Mouse (Mus musculus) testis, adult 2 months (tissue): ENCODE data around the gene Patj. TPM values are rescaled to one million over a fixed set of nuclear protein-coding genes. Genes with fewer than 3 reads are reported as not detected.

Experiments used
- H3K27ac ChIP-seq: fragments of 200-500 bp; 2 replicates; pipeline ENCODE4 v1.5.1; 2012; ENCODE audit warnings: low read depth, low read length; ENCODE audit not compliant: control insufficient read depth, insufficient read depth
- H3K27me3 ChIP-seq: fragments of 200-500 bp; 2 replicates; pipeline ENCODE4 v1.6.1; 2012; ENCODE audit warnings: mild to moderate bottlenecking, low read length, moderate library complexity; ENCODE audit not compliant: control insufficient read depth, insufficient read depth
- H3K36me3 ChIP-seq: fragments of 200-500 bp; 2 replicates; pipeline ENCODE4 v1.6.1; 2012; ENCODE audit warnings: mild to moderate bottlenecking, low read length; ENCODE audit not compliant: control insufficient read depth, insufficient read depth
- H3K4me1 ChIP-seq: fragments of 200-500 bp; 2 replicates; pipeline ENCODE4 v1.6.1; 2012; ENCODE audit warnings: low read length; ENCODE audit not compliant: control insufficient read depth, insufficient read depth
- H3K4me3 ChIP-seq: fragments of 200-500 bp; 2 replicates; pipeline ENCODE4 v1.5.1; 2012; ENCODE audit warnings: low read depth, mild to moderate bottlenecking, low read length, moderate library complexity, mixed read lengths; ENCODE audit not compliant: control insufficient read depth
- CTCF ChIP-seq: fragments of 200-500 bp; IDR thresholded peaks from 2 replicates; pipeline ENCODE4 v1.5.1; 2012; ENCODE audit warnings: low read depth, mild to moderate bottlenecking, inconsistent platforms, low read length, moderate library complexity; ENCODE audit not compliant: control insufficient read depth, insufficient read depth, insufficient replicate concordance
- POLR2A ChIP-seq: fragments of 200-500 bp; IDR thresholded peaks from 2 replicates; pipeline ENCODE4 v1.6.1; 2012; ENCODE audit warnings: low read depth, mild to moderate bottlenecking, inconsistent platforms, low read length, moderate library complexity; ENCODE audit not compliant: control insufficient read depth
- polyA plus RNA-seq: library from polyadenylated mRNA; depleted of rRNA; stranded (reverse); fragments of >200 nt; gene quantifications from 2 replicates; pipeline ENCODE4 v1.2.3, GENCODE M21; 2012

Gene Patj
- polyA plus RNA-seq, 1 experiment, result 5.9 TPM

- Histone ChIP-seq H3K36me3 (no peaks in the 10 kb centered on the region), H3K27me3 (no peaks in the 10 kb centered on the region), H3K4me3 (no peak overlapping the region), H3K4me1 (no peaks in the 10 kb centered on the region), H3K27ac (no peak overlapping the region)
- TF ChIP-seq POLR2A (no peak), CTCF (no peak)
These were observed 105.3 kb downstream of the Patj start for GRCm38 (mm10) chr4:98500875-98501274.

- TF ChIP-seq POLR2A, result no peak
- H3K4me3 ChIP-seq, result no peak overlapping the region
These were observed 109.2 kb downstream of the Patj start for GRCm38 (mm10) chr4:98504743-98505142.

GRCm38 (mm10) chr4:98508471-98509271, 113.1 kb downstream of the Patj start:
- Histone ChIP-seq H3K4me1 (no peaks in the 10 kb centered on the region), H3K36me3 (no peaks in the 10 kb centered on the region), H3K4me3 (no peak overlapping the region), H3K27me3 (no peaks in the 10 kb centered on the region), H3K27ac (no peak overlapping the region)
- TF ChIP-seq CTCF (no peak), POLR2A (no peak)

More at GRCm38 (mm10) chr4:98504743-98505142, 109.2 kb downstream of the Patj start:
- Histone ChIP-seq H3K27me3 (no peaks in the 10 kb centered on the region), H3K36me3 (no peaks in the 10 kb centered on the region), H3K27ac (no peak overlapping the region), H3K4me1 (no peaks in the 10 kb centered on the region)

DNA sequence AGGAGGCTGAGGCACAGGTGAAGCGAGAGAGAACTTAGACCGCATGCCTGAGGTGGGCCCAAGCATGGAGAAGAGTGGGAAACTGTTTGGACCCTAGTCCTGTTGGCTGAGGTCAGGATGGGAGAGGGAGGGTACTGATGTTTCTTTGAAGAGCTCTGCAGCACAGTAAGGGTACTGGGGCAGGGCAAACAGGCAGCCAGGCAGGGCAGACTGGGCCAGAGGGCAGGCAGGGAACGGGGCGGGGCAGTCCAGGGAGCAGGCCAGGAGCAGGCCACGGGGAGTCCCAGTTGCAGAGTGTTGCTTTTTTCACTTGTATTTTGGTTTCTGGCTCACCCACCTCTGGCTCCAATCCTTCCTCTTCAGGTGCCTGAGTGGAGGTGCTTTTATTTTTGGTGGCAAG, 114.4 kb downstream of the Patj start:
- no peak for TF ChIP-seq CTCF
- no peak for TF ChIP-seq POLR2A
- Histone ChIP-seq H3K27me3 (no peaks in the 10 kb centered on the region), H3K36me3 (no peaks in the 10 kb centered on the region), H3K4me3 (no peak overlapping the region), H3K27ac (no peak overlapping the region), H3K4me1 (no peaks in the 10 kb centered on the region)

DNA sequence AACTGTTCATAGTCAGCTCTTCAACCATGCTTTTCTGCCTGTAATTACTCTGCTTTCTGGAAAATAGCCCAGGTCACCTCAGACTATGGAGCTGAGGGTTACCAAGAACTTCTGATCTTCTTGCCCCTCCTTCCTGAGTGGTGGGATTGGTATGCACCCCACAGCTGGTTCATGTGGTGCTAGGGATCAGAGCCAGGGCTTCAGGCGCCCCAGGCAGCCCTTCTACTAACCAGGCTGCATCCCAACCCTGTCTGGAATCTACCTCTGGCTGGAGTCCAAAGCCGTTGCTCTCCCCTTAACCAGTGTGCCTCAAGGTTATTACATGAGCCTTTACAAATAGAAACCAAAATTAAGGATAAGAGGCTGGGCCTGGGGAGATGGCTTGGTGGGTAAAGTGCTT, 115.7 kb downstream of the Patj start:
- Histone ChIP-seq H3K36me3 (no peaks in the 10 kb centered on the region), H3K27ac (no peak overlapping the region), H3K4me1 (no peaks in the 10 kb centered on the region), H3K27me3 (no peaks in the 10 kb centered on the region), H3K4me3 (no peak overlapping the region)
- no peak for TF ChIP-seq POLR2A
- no peak for TF ChIP-seq CTCF

GRCm38 (mm10) chr4:98511964-98512743, 116.6 kb downstream of the Patj start:
- TF ChIP-seq POLR2A (no peak), CTCF (no peak)
- Histone ChIP-seq H3K4me1 (no peaks in the 10 kb centered on the region), H3K36me3 (no peaks in the 10 kb centered on the region), H3K4me3 (no peak overlapping the region), H3K27ac (no peak overlapping the region), H3K27me3 (no peaks in the 10 kb centered on the region)

GRCm38 (mm10) chr4:98520492-98520891, 124.9 kb downstream of the Patj start:
- no peaks in the 10 kb centered on the region for H3K4me1 ChIP-seq
- TF ChIP-seq CTCF, result no peak
- TF ChIP-seq POLR2A, result no peak
- no peak overlapping the region for H3K4me3 ChIP-seq
- H3K27ac ChIP-seq, result no peak overlapping the region
- no peaks in the 10 kb centered on the region for H3K36me3 ChIP-seq
- no peaks in the 10 kb centered on the region for H3K27me3 ChIP-seq

DNA sequence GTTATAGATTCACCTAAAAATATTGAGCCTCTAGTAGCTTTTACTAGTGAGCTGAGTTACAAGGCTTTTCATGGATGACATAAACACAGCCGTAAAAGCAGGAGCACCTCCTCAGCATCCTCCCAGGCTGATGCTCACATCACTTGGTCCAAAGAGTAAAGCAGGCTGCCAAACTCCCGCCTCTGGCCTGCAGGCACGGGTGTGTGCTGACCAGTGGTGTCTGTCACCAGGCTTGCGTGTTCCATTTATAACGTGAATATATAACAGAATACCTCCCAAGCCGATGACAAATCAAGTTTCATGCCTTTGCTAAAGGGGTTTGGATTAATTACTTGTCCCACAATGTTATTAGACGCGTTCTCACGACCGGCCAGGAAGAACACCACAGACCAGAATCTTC, 128.9 kb downstream of the Patj start:
- H3K27ac ChIP-seq, result no peak overlapping the region
- H3K4me1 ChIP-seq, result no peaks in the 10 kb centered on the region

More for the DNA sequence above, 128.9 kb downstream of the Patj start:
- Histone ChIP-seq H3K4me3 (no peak overlapping the region), H3K27me3 (no peaks in the 10 kb centered on the region), H3K36me3 (no peaks in the 10 kb centered on the region)
- TF ChIP-seq CTCF (no peak), POLR2A (no peak)
